Mouse (Mus musculus): ENCODE data around the gene Abcc10.

Gene Abcc10

GRCm38 (mm10) chr17:46285407-46285806, 42.7 kb downstream of the Abcc10 start:
- in situ Hi-C loops (cut with MboI, MseI), result no loop called here

- in situ Hi-C loops (cut with MboI, MseI), result no loop called here
These were observed 43.5 kb downstream of the Abcc10 start for GRCm38 (mm10) chr17:46284653-46285052.

DNA sequence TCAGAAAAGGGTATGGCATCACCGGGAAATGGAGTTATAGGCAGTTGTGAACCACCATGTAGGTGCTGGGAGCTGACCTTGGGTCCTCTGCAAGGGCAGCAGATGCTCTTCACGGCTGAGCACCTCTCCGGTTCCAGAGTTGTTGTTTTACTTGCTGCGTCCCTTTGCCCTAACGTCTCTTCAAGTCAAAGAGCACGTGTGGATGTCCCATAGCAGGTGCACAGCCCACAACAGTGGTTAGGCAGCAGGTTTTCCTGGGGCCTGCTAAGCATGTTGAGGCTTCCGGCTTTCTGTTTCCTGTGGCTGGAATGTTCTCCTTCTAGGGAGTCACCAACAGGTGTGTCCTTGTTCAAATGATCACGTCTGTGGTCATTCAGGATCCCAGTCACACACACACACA, 44.2 kb downstream of the Abcc10 start:
- in situ Hi-C loops (cut with MboI, MseI), result no loop called here

DNA sequence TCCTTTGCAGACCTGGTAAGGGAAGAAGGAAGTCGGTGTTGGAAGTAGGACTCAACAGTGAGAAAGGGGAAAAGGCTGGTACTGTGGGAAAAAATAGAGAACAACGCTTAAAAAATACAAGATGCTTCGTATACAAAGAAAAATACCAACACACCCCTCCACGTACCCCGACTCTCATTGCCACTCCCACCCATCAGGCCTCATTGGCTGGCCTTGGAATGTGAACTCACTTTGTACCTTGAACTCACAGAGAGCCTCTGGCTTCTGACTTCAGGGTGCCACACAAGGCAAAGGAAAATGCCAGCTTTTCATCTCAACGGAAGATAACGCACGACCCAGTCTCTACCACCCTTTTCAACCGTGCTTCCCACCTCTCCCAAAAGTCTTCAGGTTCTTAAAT, 45.0 kb downstream of the Abcc10 start:
- in situ Hi-C loops (cut with MboI, MseI), result no loop called here

DNA sequence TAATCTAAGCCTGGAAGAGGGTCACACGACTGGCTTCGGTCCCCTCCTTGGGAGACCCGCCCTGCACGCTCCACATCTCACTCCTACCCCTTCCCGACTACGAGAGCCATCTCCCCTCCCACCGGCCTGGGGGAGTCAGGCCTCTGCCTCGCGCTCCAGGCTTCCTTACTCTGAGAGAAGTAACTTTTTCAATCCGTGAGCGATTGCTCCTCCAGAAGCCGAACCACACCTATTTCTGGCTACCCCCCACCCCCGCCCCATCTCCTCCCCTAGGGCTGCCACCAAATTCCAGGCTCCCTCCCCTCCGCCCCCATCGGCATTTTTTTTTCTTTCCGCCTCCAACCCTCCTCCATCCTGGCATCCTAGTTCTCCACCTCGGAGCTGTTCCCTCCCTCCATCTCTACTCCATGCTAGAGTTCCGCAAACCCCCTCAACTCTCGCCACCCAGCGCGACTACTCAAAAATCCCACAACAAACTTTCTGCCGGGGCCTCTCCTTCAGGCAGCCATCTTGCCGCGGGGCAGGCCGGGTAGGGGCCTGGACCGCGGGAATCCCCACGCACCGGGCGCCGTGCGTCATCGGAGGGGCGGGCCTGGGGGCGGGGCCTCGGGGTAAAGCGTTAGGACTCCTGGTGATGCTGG, 45.5 kb downstream of the Abcc10 start, which contains the start of gene Tjap1:
TSS of gene Tjap1 (minus strand) at position 544 of the 641 bp plus-strand sequence.
- in situ Hi-C loops (cut with MboI, MseI), result no loop called here

DNA sequence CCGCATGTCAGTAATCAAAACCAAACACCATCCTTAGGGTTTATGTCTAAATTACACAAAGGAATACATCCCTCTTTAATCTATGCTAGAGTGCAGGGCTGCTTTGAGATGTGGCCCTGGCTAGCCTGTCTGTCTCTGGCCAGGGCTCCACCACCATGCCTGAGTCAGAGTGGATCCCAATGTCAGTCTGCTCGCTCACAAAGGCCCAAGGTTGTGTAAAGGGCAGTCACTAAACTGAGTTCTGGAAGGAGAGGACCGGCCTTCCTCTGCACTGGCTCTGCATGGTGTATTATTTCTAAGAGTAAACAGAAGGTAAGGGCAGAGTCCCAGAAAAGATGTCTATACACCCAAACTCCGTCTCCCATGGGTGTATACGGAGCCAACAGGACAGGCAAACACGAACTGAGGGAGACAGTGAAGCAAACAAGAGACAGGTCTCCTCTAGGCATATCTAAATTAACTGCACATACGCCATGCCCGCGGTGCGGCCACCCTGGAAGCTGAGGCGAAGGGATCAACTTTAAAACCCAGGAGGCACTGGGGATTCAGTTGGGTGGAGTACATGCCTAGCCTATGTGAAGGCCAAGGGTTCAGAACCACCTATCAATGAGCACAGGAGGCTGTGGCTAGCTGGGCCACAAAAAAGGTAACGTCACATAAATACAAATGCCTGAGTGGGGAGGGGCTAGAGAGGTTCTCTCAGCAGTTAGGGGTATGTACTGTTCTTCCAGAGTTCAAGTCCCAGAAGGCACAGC, 50.0 kb downstream of the Abcc10 start:
- in situ Hi-C loops (cut with MboI, MseI), result loop anchor here (5.0 kb wide), 1 partner anchor 99 kb away; no protein-coding TSS in a partner anchor

- in situ Hi-C loops (cut with MboI, MseI), result loop anchor here (5.0 kb wide), 1 partner anchor 100 kb away; no protein-coding TSS in a partner anchor
These were observed 50.6 kb downstream of the Abcc10 start for GRCm38 (mm10) chr17:46277586-46277985.

GRCm38 (mm10) chr17:46275506-46275905, 52.6 kb downstream of the Abcc10 start:
- in situ Hi-C loops (cut with MboI, MseI), result loop anchor here (5.0 kb wide), 1 partner anchor 102 kb away; no protein-coding TSS in a partner anchor

GRCm38 (mm10) chr17:46275034-46275433, 53.1 kb downstream of the Abcc10 start:
- in situ Hi-C loops (cut with MboI, MseI), result loop anchor here (5.0 kb wide), 1 partner anchor 102 kb away; no protein-coding TSS in a partner anchor

DNA sequence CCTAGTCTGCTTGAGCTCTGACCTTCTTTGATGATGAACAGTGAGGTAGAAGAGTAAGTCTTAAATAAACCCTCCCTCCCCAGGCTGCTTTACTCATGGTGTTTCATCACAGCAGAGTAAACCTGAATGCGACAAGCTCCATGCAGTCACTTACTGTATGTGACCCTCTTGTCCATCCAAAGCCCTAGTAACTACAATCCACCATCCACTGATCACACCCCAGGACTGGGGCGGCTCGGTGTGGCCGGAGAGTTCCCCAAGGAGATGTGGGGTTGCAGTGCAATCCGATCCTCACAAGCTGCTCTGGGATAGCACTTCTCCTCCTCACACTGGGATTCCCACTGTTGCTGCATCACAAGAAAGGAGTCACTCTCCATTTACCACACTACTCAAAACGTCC, 53.7 kb downstream of the Abcc10 start:
- in situ Hi-C loops (cut with MboI, MseI), result no loop called here

GRCm38 (mm10) chr17:46273803-46274236, 54.3 kb downstream of the Abcc10 start:
- in situ Hi-C loops (cut with MboI, MseI), result no loop called here

GRCm38 (mm10) chr17:46272675-46273074, 55.5 kb downstream of the Abcc10 start:
- in situ Hi-C loops (cut with MboI, MseI), result no loop called here

- in situ Hi-C loops (cut with MboI, MseI), result no loop called here
These were observed 56.1 kb downstream of the Abcc10 start for GRCm38 (mm10) chr17:46272058-46272457.

DNA sequence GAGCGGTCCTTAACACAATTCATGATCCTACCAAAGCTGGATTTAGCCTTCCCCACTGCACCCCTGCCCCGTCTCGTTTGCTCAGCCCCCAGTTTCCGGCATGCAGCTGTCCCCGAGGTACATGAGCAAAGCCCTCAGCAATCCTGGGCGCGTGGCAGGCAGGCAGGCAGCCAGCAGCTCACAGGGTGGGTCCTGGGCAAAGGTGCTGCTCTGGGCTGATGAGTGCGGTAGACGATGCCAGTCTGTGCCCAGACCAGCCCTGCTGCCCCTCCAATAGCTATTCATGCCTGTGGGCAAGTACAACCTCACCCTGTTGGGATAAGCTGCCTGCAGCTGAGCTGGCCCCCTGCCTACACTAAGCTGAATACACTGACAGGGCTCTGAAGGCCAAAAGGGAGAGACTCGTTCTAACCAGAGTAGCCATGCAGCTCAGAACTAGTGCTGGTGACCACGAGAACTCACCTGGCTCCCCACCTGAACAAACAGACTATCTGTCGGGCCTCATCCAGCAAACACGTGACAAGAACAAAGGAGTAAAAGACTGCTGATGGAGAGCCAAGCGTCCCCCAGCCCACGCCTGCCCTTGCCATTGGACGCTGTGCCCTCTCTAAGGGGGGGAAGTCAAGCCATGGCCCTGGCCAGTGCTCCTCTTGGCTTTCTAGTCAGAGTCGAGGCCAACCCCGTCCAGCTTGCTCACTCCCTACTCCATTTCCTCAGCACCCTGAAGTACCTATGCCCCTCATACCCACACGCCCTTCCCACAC, 58.2 kb downstream of the Abcc10 start:
- in situ Hi-C loops (cut with MboI, MseI), result loop anchor here (5.0 kb wide), 1 partner anchor 62 kb away; no protein-coding TSS in a partner anchor

DNA sequence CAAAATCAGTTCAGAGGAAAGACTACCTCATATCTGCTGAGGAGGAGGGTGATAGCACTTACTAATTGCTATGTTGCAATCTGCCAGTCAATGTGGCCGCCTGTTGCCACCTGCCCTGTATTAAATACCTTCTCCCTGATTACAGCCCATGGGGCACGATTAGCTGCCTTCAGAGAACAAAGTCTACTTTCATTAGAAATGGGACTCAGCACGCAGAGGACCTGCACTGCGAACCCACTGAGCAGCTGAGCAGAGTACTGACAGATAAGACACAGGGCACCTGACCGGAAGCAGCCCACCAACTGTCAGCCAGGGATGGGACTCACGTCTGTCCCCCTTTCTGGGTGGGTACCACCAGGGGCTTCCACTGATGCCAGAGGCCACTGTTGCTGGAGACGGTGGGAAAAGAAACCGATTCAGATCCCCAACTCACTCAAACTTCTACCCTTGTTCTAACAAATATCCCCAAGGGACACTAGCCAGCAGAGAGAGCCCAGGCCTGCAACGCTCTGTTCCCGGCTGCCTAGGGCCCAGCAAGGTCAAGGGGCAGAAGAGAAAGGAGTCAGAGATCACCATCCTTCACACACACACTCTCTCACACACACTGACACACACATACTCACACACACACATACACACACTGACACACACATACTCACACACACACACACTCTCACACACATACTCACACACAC, 60.0 kb downstream of the Abcc10 start:
- in situ Hi-C loops (cut with MboI, MseI), result loop anchor here (5.0 kb wide), 1 partner anchor 64 kb away; no protein-coding TSS in a partner anchor

GRCm38 (mm10) chr17:46267511-46267910, 60.6 kb downstream of the Abcc10 start:
- in situ Hi-C loops (cut with MboI, MseI), result loop anchor here (5.0 kb wide), 1 partner anchor 65 kb away; no protein-coding TSS in a partner anchor

DNA sequence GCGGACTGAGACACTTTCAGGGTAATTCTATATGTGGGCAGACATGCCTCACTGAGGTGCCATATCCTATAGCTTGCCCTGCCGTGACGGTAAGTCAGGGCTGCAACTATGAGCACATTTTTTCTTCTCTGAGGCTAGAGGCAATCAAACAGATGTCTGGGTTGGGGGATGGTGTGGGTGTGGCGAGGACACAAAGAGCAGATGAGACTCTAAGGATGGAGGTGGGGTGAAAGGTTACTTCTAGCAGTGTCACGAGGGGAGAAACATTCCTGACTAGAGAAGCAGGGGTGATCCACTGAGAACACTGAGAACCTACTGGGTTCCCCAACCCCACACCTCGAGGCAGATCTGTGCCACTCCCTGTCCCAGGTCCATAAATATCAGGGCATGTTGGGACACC, 61.2 kb downstream of the Abcc10 start:
- in situ Hi-C loops (cut with MboI, MseI), result loop anchor here (5.0 kb wide), 1 partner anchor 65 kb away; no protein-coding TSS in a partner anchor

DNA sequence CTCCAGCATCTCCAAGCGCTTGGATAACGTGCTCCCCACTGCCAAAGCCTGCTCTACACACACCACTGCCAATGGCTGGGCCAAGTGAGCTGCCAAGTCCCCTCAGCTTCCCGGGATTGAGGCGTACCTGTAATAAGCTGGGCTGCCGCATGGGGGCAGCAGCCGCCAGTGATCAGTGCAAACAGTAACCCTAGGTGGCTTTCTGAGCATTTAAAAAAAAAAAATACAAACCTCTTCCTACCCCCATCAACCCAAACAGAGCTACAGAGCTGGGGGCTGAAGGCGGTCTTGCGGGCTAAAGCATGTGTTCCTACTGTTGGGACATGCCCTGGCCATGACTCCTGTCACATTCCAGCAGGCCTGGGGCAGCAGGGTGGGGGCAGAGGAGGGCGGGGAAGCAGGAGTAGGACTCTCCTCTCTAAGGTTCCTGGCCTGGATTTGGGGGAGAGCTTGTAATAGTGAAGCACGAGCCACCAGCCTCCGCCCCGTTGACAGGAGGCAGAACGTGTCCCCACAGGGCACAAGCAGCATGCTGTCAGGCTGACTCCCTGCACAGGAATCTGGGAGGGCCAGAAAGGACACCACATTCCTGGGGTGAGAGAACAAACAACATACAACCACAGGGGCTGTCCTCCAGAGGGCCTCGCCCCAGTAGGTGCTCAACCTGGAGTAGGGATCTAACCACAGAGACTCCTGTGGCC, 62.1 kb downstream of the Abcc10 start:
- in situ Hi-C loops (cut with MboI, MseI), result loop anchor here (5.0 kb wide), 1 partner anchor 66 kb away; no protein-coding TSS in a partner anchor

DNA sequence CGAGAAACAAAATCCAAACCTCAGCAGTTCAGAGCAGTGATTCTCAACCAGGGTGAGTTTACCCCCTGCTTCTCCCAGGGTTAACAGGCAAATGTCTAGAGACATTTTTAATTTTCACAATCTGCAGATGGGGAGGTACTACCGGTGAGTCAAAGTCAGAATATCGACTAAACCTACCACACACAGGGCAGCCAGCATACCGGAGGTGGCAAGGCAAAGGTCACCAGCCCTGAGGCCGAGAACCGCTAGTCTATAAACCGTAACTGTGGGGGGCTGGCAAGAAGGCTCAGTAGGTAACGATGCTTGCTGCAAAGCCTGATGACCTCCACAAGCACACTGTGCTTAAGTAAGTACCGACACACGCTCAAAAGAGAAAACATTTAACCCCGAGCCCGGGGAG, 62.6 kb downstream of the Abcc10 start:
- in situ Hi-C loops (cut with MboI, MseI), result loop anchor here (5.0 kb wide), 1 partner anchor 67 kb away; no protein-coding TSS in a partner anchor

- in situ Hi-C loops (cut with MboI, MseI), result no loop called here
These were observed 65.9 kb downstream of the Abcc10 start for GRCm38 (mm10) chr17:46262201-46262694.

All from T-helper 2 cell (primary cell).